ENCODE assay signal across 21 mouse cellular contexts in genomic region chr9:84183637-84184374, GRCm38 (mm10).
DNase-seq lines count a peak whose midpoint lies in the region; ATAC-seq and TF ChIP-seq lines count a peak whose summit lies in the region.
"Had no signal": no experiment of that assay in that cellular context is flagged by ENCODE, and none has a peak within 500 bp of the region (broad histone marks: within the 10 kb centered on the region; RNA-seq: fewer than 3 reads in every experiment).

No protein-coding gene starts in this region.

- TF ChIP-seq CTCF in kidney, postnatal 0 days (IDR thresholded peaks at IDR 0.05; ENCODE audit: low read depth): no peak

- no peak overlapping the region for H3K4me3 ChIP-seq in embryonic facial prominence, embryonic 14.5 days (ENCODE audit: low read depth, low read length)
- no peak overlapping the region for H3K4me3 ChIP-seq in embryonic facial prominence, embryonic 10.5 days
- no peak overlapping the region for H3K4me3 ChIP-seq in kidney, postnatal 0 days (replicated peaks; ENCODE audit: low read depth, low read length)
- no peak overlapping the region for H3K4me3 ChIP-seq in kidney, embryonic 14.5 days (ENCODE audit: low read length)
- H3K4me3 ChIP-seq in liver, embryonic 11.5 days (ENCODE audit: low read depth, low read length): no peak overlapping the region
- H3K4me3 ChIP-seq: forebrain, embryonic 13.5 days; hindbrain, embryonic 10.5 days; midbrain, embryonic 12.5 days had no signal

- WGBS in embryonic facial prominence, embryonic 14.5 days: 39% methylated on average over 6 of the region's 6 CpGs
- 65% methylated on average over 6 of the region's 6 CpGs for WGBS in embryonic facial prominence, embryonic 10.5 days
- 46% methylated on average over 6 of the region's 6 CpGs for WGBS in kidney, postnatal 0 days
- 73% methylated on average over 6 of the region's 6 CpGs for WGBS in kidney, embryonic 14.5 days
- 13% methylated on average over 6 of the region's 6 CpGs for WGBS in large intestine, adult 2 months
- 77% methylated on average over 6 of the region's 6 CpGs for WGBS in liver, embryonic 11.5 days

- no peak overlapping the region for H3K9ac ChIP-seq in embryonic facial prominence, embryonic 14.5 days (ENCODE audit: low read depth, low read length)
- H3K9ac ChIP-seq in kidney, postnatal 0 days (ENCODE audit: low read depth, low read length): no peak overlapping the region
- H3K9ac ChIP-seq in kidney, embryonic 14.5 days (ENCODE audit: low read depth, low read length): no peak overlapping the region
- H3K9ac ChIP-seq in liver, embryonic 11.5 days (ENCODE audit: low read depth, low read length): no peak overlapping the region
- H3K9ac ChIP-seq: forebrain, embryonic 13.5 days; midbrain, embryonic 12.5 days had no signal

- no peak overlapping the region; the same call in 1 of the 2 replicates for H3K27ac ChIP-seq in embryonic facial prominence, embryonic 14.5 days (replicated peaks; ENCODE audit: low read depth, low read length)
- no peak overlapping the region for H3K27ac ChIP-seq in embryonic facial prominence, embryonic 10.5 days (replicated peaks)
- H3K27ac ChIP-seq in kidney, postnatal 0 days: no peak overlapping the region
- H3K27ac ChIP-seq in kidney, embryonic 14.5 days (ENCODE audit: low read depth, low read length): no peak overlapping the region
- no peak overlapping the region for H3K27ac ChIP-seq in liver, embryonic 11.5 days (ENCODE audit: low read depth, low read length)
- H3K27ac ChIP-seq: forebrain, embryonic 13.5 days; hindbrain, embryonic 10.5 days; midbrain, embryonic 12.5 days had no signal

- DNase-seq in embryonic facial prominence, embryonic 14.5 days (ENCODE audit: low spot score): peak; percentile 68
- no peak for DNase-seq in embryonic facial prominence, embryonic 10.5 days (ENCODE audit: low spot score)
- peak; percentile 28 for DNase-seq in kidney, postnatal 0 days (ENCODE audit: low spot score)
- peak; percentile 57 for DNase-seq in Muller cell, postnatal 12 days (ENCODE audit: inconsistent ontology term)
- peak; percentile 3 for DNase-seq in large intestine, adult 2 months (ENCODE audit: low read depth, low spot score)
- DNase-seq in urinary bladder, adult 18-20 months (ENCODE audit: low spot score in 2 of 2): no peak
- DNase-seq in liver, embryonic 11.5 days (ENCODE audit: low spot score): no peak
- DNase-seq: cerebellum, adult 2 months; cerebellum, postnatal 36 days; gastrocnemius, postnatal 36 days; kidney, adult 2 months; kidney, postnatal 4 days; lung, adult 18-20 months; right cerebral cortex, adult 18-20 months; thymus, postnatal 25 days had no signal

- H3K4me2 ChIP-seq in embryonic facial prominence, embryonic 14.5 days (ENCODE audit: low read depth, low read length): no peak overlapping the region
- H3K4me2 ChIP-seq in kidney, postnatal 0 days (ENCODE audit: low read length): no peak overlapping the region
- H3K4me2 ChIP-seq in kidney, embryonic 14.5 days (replicated peaks; ENCODE audit: low read depth, low read length): no peak overlapping the region
- H3K4me2 ChIP-seq in liver, embryonic 11.5 days: no peak overlapping the region
- H3K4me2 ChIP-seq: forebrain, embryonic 13.5 days; heart, embryonic 11.5 days; midbrain, embryonic 12.5 days had no signal

- no peaks in the 10 kb centered on the region; the same call in 1 of the 2 replicates for H3K9me3 ChIP-seq in embryonic facial prominence, embryonic 14.5 days (ENCODE audit: control insufficient read depth, low read length)
- H3K9me3 ChIP-seq in embryonic facial prominence, embryonic 10.5 days: no peaks in the 10 kb centered on the region
- H3K9me3 ChIP-seq in kidney, postnatal 0 days (replicated peaks; ENCODE audit: low read length): no peaks in the 10 kb centered on the region
- no peaks in the 10 kb centered on the region for H3K9me3 ChIP-seq in kidney, embryonic 14.5 days (ENCODE audit: control insufficient read depth, low read length)
- no peaks in the 10 kb centered on the region for H3K9me3 ChIP-seq in liver, embryonic 11.5 days (ENCODE audit: control insufficient read depth, low read length)
- H3K9me3 ChIP-seq: forebrain, embryonic 13.5 days; G1E; hindbrain, embryonic 10.5 days; midbrain, embryonic 12.5 days had no signal

- no peak for ATAC-seq in embryonic facial prominence, embryonic 14.5 days (ENCODE audit: low read depth)
- no peak for ATAC-seq in kidney, postnatal 0 days (replicated peaks; ENCODE audit: low FRiP score, low read depth)
- no peak for ATAC-seq in kidney, embryonic 14.5 days (ENCODE audit: low FRiP score, low TSS enrichment)
- ATAC-seq in liver, embryonic 11.5 days (replicated peaks; ENCODE audit: low FRiP score): no peak
- ATAC-seq: forebrain, embryonic 13.5 days had no signal

- H3K4me1 ChIP-seq in embryonic facial prominence, embryonic 14.5 days (ENCODE audit: control insufficient read depth, insufficient read depth, low read length): no peaks in the 10 kb centered on the region
- peaks cover 4% of the 10 kb centered on the region; the same call in 1 of the 2 replicates for H3K4me1 ChIP-seq in embryonic facial prominence, embryonic 10.5 days
- H3K4me1 ChIP-seq in kidney, postnatal 0 days (replicated peaks; ENCODE audit: insufficient read depth, low read length): no peaks in the 10 kb centered on the region
- no peaks in the 10 kb centered on the region for H3K4me1 ChIP-seq in kidney, embryonic 14.5 days (ENCODE audit: control insufficient read depth, insufficient read depth, low read length)
- H3K4me1 ChIP-seq in liver, embryonic 11.5 days (replicated peaks; ENCODE audit: control insufficient read depth, insufficient read depth, low read length): no peaks in the 10 kb centered on the region
- H3K4me1 ChIP-seq: forebrain, embryonic 13.5 days; hindbrain, embryonic 10.5 days; midbrain, embryonic 12.5 days had no signal

- no peaks in the 10 kb centered on the region for H3K36me3 ChIP-seq in embryonic facial prominence, embryonic 14.5 days (ENCODE audit: control insufficient read depth, insufficient read depth, low read length)
- H3K36me3 ChIP-seq in embryonic facial prominence, embryonic 10.5 days (replicated peaks): no peaks in the 10 kb centered on the region
- no peaks in the 10 kb centered on the region for H3K36me3 ChIP-seq in kidney, postnatal 0 days (ENCODE audit: insufficient read depth, low read length)
- H3K36me3 ChIP-seq in kidney, embryonic 14.5 days (ENCODE audit: control insufficient read depth, insufficient read depth, low read length): no peaks in the 10 kb centered on the region
- H3K36me3 ChIP-seq in liver, embryonic 11.5 days (ENCODE audit: control insufficient read depth, insufficient read depth, low read length): no peaks in the 10 kb centered on the region
- H3K36me3 ChIP-seq: G1E; hindbrain, embryonic 10.5 days; midbrain, embryonic 12.5 days had no signal

- no peaks in the 10 kb centered on the region for H3K27me3 ChIP-seq in embryonic facial prominence, embryonic 14.5 days (replicated peaks; ENCODE audit: control insufficient read depth, insufficient read depth, low read length)
- no peaks in the 10 kb centered on the region for H3K27me3 ChIP-seq in embryonic facial prominence, embryonic 10.5 days (replicated peaks; ENCODE audit: low read depth, poor library complexity, severe bottlenecking)
- H3K27me3 ChIP-seq in kidney, postnatal 0 days (ENCODE audit: insufficient read depth, low read length): no peaks in the 10 kb centered on the region
- no peaks in the 10 kb centered on the region for H3K27me3 ChIP-seq in kidney, embryonic 14.5 days (ENCODE audit: control insufficient read depth, insufficient read depth, low read length)
- no peaks in the 10 kb centered on the region for H3K27me3 ChIP-seq in liver, embryonic 11.5 days (replicated peaks; ENCODE audit: control insufficient read depth, insufficient read depth, low read length)
- H3K27me3 ChIP-seq: forebrain, embryonic 13.5 days; midbrain, embryonic 12.5 days had no signal

Comparison
In these comparisons a context has a peak if more than half of its experiments do, and no peak if none do; other contexts are left out.
1. DNase-seq: peak in embryonic facial prominence, embryonic 14.5 days (single experiment), kidney, postnatal 0 days (single experiment), Muller cell, postnatal 12 days (single experiment) and large intestine, adult 2 months (single experiment); none in embryonic facial prominence, embryonic 10.5 days (single experiment), urinary bladder, adult 18-20 months (0 of 2) and liver, embryonic 11.5 days (single experiment).